Mouse (Mus musculus): ENCODE data around the gene Ppp1r13b.

Ppp1r13b gene

GRCm38 (mm10) chr12:111920046-111920445, 12.1 kb upstream of the Ppp1r13b start:
- in situ Hi-C loops (cut with MboI, MseI), result no loop called here

DNA sequence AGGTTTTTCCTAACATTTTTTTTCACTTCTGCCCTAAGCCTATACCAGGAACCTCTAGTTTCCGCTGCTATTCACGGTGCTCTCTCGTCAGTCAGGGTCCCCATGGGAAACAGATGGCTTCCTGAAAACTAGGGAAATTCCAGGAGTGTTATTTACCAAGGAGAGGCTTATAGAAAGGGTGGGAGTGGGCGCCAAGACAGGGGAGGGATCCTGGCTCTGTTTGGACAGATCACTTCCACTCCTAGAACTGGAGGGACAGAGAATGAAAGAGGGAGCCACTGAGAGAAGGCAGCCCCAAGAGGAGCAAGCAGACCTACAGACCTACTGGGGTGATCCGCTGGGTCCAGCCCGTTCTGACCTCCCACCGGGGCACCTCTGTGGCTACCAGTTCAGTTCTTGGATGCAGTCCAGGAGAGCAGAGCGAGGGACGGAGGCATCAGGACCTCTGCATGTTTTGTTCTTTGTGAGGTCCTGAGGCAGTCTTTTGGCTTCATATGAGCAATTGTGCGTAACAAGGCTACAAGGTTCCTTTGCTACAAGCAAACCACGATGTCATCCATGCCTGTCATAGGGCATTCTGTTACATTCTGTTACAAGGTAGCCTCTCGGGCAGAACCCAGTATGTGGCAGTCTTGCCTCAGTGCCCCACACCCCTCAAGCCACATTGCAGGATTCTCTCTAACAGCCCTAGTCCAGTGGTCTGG, 8.8 kb upstream of the Ppp1r13b start:
- in situ Hi-C loops (cut with MboI, MseI), result no loop called here

- in situ Hi-C loops (cut with MboI, MseI), result no loop called here
Observed at GRCm38 (mm10) chr12:111915781-111916180, 7.9 kb upstream of the Ppp1r13b start.

- in situ Hi-C loops (cut with MboI, MseI), result no loop called here
Observed at GRCm38 (mm10) chr12:111914031-111914430, 6.1 kb upstream of the Ppp1r13b start.

GRCm38 (mm10) chr12:111912802-111913201, 4.9 kb upstream of the Ppp1r13b start:
- in situ Hi-C loops (cut with MboI, MseI), result no loop called here

DNA sequence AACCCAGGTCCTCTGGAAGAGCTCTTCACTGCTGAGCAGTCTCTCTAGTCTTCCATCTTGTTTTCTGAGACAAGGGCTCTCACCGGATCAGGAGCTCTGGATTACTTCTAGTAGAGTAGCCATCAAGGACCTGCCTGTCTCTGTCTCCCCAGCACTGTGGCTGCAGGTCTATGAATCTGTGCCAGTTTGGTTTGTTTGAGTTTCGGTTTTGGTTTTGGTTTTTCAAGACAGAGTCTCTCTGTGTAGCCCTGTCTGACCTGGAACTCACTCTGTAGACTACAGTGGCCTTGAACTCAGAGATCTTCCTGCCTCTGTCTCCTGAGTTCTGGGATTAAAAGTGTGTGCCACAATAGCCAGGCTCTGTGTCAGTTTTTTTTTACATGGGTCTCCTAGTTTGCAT, 3.9 kb upstream of the Ppp1r13b start:
- in situ Hi-C loops (cut with MboI, MseI), result no loop called here

- in situ Hi-C loops (cut with MboI, MseI), result no loop called here
Observed at GRCm38 (mm10) chr12:111911171-111911760, 3.4 kb upstream of the Ppp1r13b start.

DNA sequence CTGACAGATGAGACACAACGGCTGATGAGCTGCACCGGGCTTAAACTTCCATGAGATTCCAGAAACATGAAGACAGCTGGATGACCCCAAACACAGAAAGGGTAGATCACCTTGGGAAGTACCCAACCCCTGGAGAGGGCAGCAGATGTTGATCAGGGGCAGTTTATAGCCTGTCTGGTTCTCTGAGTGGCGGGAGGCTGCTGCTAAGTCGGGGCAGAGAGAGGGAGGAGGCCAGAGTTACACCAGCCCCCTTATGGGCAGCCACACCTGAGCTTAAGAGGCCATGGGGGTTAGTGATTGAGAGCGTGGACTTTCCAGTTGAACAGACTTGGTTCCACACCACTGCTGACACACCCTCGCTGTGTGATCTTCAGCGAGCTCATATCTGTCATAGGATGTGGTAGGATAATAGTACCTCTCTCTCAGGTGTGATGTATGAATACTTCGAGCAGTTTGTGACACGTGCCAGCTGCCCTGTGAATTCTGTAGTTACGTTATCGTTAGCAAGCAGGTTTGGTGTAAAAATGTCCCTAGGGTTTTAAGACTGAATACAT, 1.2 kb upstream of the Ppp1r13b start:
- in situ Hi-C loops (cut with MboI, MseI), result no loop called here

GRCm38 (mm10) chr12:111907421-111907891, 454 bp downstream of the Ppp1r13b start:
- in situ Hi-C loops (cut with MboI, MseI), result no loop called here

DNA sequence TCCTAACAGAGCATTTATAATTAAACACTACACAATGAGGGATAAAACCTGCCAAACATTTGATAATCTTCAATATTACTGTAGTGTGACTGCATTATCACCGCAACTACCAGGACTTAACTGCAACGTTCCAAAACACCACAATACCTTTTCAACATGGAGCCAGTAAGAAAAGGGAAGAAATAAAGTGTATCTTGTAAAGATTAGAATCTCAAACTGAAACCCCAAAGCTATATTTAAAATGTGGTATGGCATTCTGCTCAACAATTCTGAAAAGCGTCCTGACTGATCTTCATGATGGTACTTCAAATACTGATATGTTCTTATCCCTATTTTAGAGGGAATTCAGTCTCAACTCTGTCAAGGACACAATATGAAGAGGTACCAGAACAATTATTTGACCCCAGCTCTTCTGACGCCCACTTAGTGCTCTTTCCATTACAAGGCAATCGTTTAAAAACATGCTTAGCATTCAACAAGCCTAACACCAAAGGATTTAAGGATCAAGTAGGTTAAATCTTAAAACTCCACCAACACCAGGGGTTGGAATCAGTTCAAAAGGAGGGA, 1.5 kb downstream of the Ppp1r13b start:
- in situ Hi-C loops (cut with MboI, MseI), result no loop called here

- in situ Hi-C loops (cut with MboI, MseI), result no loop called here
Observed at GRCm38 (mm10) chr12:111902488-111902887, 5.4 kb downstream of the Ppp1r13b start.

GRCm38 (mm10) chr12:111901105-111901875, 6.6 kb downstream of the Ppp1r13b start:
- in situ Hi-C loops (cut with MboI, MseI), result no loop called here

- in situ Hi-C loops (cut with MboI, MseI), result no loop called here
Observed at GRCm38 (mm10) chr12:111899646-111900045, 8.3 kb downstream of the Ppp1r13b start.

GRCm38 (mm10) chr12:111898686-111899085, 9.2 kb downstream of the Ppp1r13b start:
- in situ Hi-C loops (cut with MboI, MseI), result no loop called here

GRCm38 (mm10) chr12:111896908-111897661, 10.8 kb downstream of the Ppp1r13b start:
- in situ Hi-C loops (cut with MboI, MseI), result no loop called here

- in situ Hi-C loops (cut with MboI, MseI), result no loop called here
Observed at GRCm38 (mm10) chr12:111894082-111894481, 13.8 kb downstream of the Ppp1r13b start.

- in situ Hi-C loops (cut with MboI, MseI), result no loop called here
Observed at GRCm38 (mm10) chr12:111892981-111893380, 14.9 kb downstream of the Ppp1r13b start.

DNA sequence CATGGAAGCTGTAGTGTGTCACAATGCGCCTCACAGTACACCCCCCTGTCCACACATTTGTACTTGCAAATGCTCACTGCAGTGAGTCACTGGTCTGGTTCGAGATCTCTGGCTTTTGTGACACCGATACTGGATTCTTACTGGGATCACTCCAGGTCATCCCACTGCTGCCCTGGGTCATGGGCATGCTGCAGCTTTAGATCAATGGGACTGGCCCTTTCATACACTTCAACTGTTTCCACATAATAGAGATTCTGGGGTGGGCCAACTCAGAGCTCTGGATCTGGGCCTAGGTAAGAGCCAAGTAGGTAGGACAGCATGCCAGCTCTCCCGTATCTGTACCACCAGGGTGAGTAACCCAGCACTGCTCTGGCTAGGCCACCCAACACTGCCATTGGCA, 16.1 kb downstream of the Ppp1r13b start:
- in situ Hi-C loops (cut with MboI, MseI), result no loop called here

GRCm38 (mm10) chr12:111889251-111889650, 18.7 kb downstream of the Ppp1r13b start:
- in situ Hi-C loops (cut with MboI, MseI), result no loop called here

- in situ Hi-C loops (cut with MboI, MseI), result no loop called here
Observed at GRCm38 (mm10) chr12:111888303-111888864, 19.5 kb downstream of the Ppp1r13b start.

DNA sequence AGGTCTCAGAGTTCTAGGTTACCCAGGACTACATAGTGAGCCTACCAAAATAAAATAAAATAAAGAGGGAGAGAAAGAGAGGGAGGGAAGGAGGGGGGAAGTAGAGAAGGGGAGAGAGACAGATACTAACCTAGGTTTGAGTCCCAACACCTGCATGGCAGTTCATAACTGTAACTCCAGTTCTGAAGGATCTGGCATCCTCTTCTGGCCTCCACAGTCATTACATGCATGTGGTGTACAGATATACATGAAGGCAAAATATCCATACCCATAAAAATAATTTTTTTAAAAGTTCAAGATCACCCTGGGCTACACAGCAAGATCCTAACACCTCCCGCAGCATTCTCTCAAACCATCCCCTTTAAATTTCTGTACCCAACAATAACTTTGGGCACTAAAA, 20.9 kb downstream of the Ppp1r13b start:
- in situ Hi-C loops (cut with MboI, MseI), result no loop called here
